Mouse (Mus musculus) right cerebral cortex, postnatal 36 days (tissue): ENCODE measurements around the gene Yeats4.
A peak's percentile ranks its signal among the peaks of the same experiment; 100 is the strongest.
"Not testable (repeated sequence)": the region's sequence is repeated elsewhere in the genome, so short reads cannot be mapped to it uniquely, and the experiment has no call there.

Experiments
- DNase-seq, 2 experiments: peaks; one replicate each; pipeline ENCODE4 v3.0.0; 2022; ENCODE audit warnings: low spot score in 2 of 2, mixed read lengths in 1 of 2

The Yeats4 gene

GRCm38 (mm10) chr10:117224102-117224990 lies at the start of gene Yeats4:
Gene Yeats4, minus strand, starts transcription at chr10:117224507.
- peak; percentile 89 to 90 for DNase-seq

GRCm38 (mm10) chr10:117272023-117272422 lies 47.7 kb upstream of the Yeats4 start:
- DNase-seq: no peak

GRCm38 (mm10) chr10:117259870-117260269 lies 35.6 kb upstream of the Yeats4 start:
- DNase-seq: no peak

GRCm38 (mm10) chr10:117238603-117239002 lies 14.3 kb upstream of the Yeats4 start, which contains the start of gene 9530003J23Rik:
Gene 9530003J23Rik, minus strand, starts transcription at chr10:117238703.
- DNase-seq: no peak

- no peak for DNase-seq
Measured at GRCm38 (mm10) chr10:117235866-117236265, 11.6 kb upstream of the Yeats4 start.

GRCm38 (mm10) chr10:117234825-117235224 lies 10.5 kb upstream of the Yeats4 start:
- DNase-seq: no peak

- DNase-seq: no peak
Measured at GRCm38 (mm10) chr10:117229826-117230225, 5.5 kb upstream of the Yeats4 start.

- no peak for DNase-seq
Measured at GRCm38 (mm10) chr10:117226002-117226401, 1.7 kb upstream of the Yeats4 start.

GRCm38 (mm10) chr10:117225094-117225493 lies 787 bp upstream of the Yeats4 start:
- no peak for DNase-seq

GRCm38 (mm10) chr10:117223758-117224101 lies 577 bp downstream of the Yeats4 start:
- DNase-seq: no peak

- DNase-seq: no peak
Measured at GRCm38 (mm10) chr10:117222821-117223220, 1.5 kb downstream of the Yeats4 start.

GRCm38 (mm10) chr10:117218351-117218750 lies 6.0 kb downstream of the Yeats4 start:
- no peak for DNase-seq

- DNase-seq: no peak
Measured at GRCm38 (mm10) chr10:117217246-117217840, 7.0 kb downstream of the Yeats4 start.

GRCm38 (mm10) chr10:117216793-117217192 lies 7.5 kb downstream of the Yeats4 start:
- DNase-seq: no peak

- no peak for DNase-seq
Measured at GRCm38 (mm10) chr10:117216132-117216495, 8.2 kb downstream of the Yeats4 start.

GRCm38 (mm10) chr10:117215409-117216131 lies 8.7 kb downstream of the Yeats4 start:
- no peak for DNase-seq

- no peak for DNase-seq
Measured at GRCm38 (mm10) chr10:117211023-117211422, 13.3 kb downstream of the Yeats4 start.

- no peak for DNase-seq
Measured at GRCm38 (mm10) chr10:117209469-117209938, 14.8 kb downstream of the Yeats4 start.

- DNase-seq: not testable (repeated sequence)
Measured at GRCm38 (mm10) chr10:117208787-117209186, 15.5 kb downstream of the Yeats4 start.

GRCm38 (mm10) chr10:117208221-117208620 lies 16.1 kb downstream of the Yeats4 start:
- no peak for DNase-seq

- DNase-seq: no peak
Measured at GRCm38 (mm10) chr10:117206070-117206469, 18.2 kb downstream of the Yeats4 start.

- no peak for DNase-seq
Measured at GRCm38 (mm10) chr10:117203558-117203981, 20.7 kb downstream of the Yeats4 start.
